Mouse (Mus musculus) retina, postnatal 7 days (tissue): ENCODE results near the gene Hist1h2bf.
"Not testable (repeated sequence)": the region's sequence is repeated elsewhere in the genome, so short reads cannot be mapped to it uniquely, and the experiment has no call there.

Experiments
- DNase-seq: peaks from one replicate; pipeline ENCODE4 v3.0.0-alpha.2; 2012; ENCODE audit warnings: low read depth, low spot score

The Hist1h2bf gene

GRCm38 (mm10) chr13:23573898-23574524 lies at the start of gene Hist1h2bf, which contains the start of gene Hist1h2ad:
Gene Hist1h2bf (minus strand): TSS chr13:23574196.
Gene Hist1h2ad (plus strand): TSS chr13:23574381.
- DNase-seq: peak; percentile 94

DNA sequence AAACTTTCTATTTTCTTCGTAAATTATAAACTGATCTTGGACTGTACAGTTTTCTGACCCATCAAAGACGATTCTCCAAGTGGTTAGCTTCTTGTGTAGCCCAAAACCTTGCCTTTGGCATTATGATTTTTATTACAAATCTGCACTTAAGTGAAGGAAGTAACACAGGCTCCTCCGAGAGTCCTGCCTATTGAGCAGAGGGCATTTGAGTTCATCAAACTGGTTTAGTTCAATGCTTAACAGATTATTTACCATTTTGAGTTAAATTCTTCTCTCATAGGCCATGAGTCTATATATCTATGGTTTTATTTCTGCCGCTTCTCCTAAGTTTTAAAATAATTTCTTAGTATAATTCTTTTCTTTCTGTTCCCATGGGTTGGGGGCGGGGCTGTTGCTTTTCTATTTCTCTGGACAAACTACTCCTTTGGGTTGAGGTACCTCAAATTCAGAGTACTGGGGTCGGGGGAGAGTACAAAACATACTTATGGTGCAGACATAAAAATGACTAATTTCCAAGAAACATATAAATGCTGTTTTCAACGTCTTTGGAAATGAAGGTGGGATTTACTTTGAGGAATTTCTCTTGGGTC lies 49.0 kb upstream of the Hist1h2bf start:
- DNase-seq: no peak

- peak; percentile 75 for DNase-seq
Observed at GRCm38 (mm10) chr13:23622175-23622671, 48.2 kb upstream of the Hist1h2bf start, which contains the start of gene Hist1h1e. Gene Hist1h1e (minus strand): TSS chr13:23622558.

- peak; percentile 39 for DNase-seq
Observed at GRCm38 (mm10) chr13:23621532-23622174, 47.7 kb upstream of the Hist1h2bf start.

DNA sequence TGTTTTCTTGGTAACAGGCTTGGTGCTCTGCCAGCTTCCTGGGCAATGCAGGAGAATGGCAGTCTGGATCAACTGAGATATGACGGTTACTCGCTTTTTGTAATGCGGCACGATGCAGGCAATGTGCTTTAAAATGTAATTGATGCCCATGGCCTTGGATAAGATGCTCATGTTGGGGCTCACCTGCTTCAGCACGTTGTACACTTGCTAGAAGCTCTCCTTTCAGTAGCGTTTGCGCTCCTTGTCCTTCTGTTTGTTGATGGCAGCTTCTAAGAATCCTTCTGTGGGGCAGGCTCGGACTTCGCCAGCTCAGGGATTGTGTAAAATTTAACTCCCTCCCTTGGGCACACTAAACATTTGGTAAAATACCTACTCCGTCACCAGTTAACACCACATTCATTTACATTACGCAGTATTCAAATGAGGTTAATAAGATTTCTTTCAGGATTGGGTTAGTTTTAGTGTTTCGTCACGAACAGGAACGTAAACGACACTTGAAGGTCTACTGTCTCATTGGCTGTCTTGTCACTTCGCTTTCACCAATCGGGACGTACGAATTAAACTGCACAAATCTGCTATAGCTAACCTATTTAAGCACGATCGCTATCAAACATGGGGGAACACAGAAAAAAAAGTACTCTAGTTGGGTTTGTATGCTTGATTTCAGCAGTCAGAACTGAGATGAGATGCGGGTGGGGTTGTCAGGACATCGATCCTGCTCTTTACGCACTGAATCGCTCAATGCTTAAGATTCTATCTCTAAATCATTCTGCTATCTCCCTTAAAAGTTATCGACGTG lies 46.9 kb upstream of the Hist1h2bf start, which contains the start of gene Hist1h2be:
Gene Hist1h2be (minus strand): TSS at position 392 of the 799 bp plus-strand sequence.
- DNase-seq: peak; percentile 56

GRCm38 (mm10) chr13:23620056-23620732 lies 46.2 kb upstream of the Hist1h2bf start:
- DNase-seq: no peak

DNA sequence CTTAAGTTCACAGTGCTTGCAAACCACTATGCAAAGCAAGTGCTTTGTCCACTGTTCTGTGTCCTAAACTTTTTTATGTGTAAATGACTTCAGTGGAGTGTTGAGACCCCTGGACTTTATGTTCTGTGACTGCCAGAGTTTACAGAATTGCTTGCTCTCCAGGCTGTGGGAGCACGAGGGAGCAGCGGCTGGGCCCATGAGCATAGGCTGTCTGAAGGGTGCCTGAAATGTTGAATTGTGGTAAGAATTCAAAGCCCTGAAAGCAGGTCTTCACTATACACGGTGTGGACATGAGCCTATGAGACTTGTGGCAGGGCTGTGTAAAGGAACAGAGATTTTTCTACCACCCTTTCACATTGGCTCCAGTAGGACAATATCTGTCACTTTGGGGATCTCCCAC lies 37.6 kb upstream of the Hist1h2bf start:
- DNase-seq: no peak

GRCm38 (mm10) chr13:23610393-23610792 lies 36.4 kb upstream of the Hist1h2bf start:
- no peak for DNase-seq

- DNase-seq: no peak
Observed at GRCm38 (mm10) chr13:23609844-23610243, 35.8 kb upstream of the Hist1h2bf start.

DNA sequence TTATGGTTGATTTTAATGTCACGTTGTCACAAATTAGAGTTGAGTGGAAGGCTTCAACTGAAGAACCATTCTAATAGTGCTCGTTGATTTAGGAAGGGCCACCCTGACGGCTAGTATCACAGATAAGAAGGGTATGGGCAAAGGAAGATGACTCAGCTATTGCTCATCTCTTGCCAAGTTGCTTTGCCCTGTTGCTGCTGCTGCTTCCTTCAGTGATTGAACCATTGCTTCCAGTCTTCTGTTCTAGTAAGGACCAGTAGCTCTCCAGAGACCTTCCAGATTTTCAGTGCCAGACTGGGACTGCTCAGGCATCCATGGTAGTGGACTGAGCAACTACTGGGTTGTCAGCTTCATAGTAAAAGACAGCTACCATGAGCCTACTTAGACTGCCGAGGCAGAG lies 35.2 kb upstream of the Hist1h2bf start:
- DNase-seq: no peak

DNA sequence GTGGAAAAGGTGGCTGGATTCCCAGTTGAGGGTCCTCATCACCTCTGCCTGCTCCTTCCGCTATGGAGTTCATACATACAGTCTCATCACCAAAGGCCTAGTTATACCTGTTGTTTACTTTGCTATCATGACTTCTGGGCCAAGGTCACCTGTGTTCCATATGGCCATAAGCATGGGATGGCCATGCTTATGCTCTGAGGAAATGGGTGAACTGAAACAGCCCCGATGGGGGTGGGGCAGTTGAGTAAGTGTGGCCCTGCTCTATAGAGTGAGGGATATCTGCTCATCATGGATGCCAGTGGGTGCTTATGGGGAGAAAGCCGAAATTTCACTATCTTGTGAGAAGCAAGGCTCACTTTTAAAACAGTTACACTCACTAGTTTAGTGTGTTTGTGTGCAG lies 31.1 kb upstream of the Hist1h2bf start:
- no peak for DNase-seq

DNA sequence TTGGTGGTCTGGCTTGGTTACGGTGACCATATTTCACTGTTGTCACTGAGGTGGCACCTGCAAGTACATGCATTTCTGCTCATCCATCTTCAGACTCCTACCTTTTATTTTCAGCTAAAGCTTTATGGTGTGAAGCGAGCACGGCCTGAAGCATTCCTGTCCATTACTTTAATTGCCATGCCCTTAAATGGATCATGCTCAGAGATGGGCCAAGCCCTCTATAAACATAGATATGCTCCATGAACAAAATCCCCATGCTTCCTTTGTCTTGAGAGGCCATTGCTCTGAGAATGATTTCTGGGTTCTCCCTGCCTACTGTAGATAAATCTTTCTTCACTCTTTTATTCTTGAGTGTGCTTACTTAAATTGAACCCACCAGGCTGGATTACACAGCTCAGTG lies 30.5 kb upstream of the Hist1h2bf start:
- DNase-seq: no peak

DNA sequence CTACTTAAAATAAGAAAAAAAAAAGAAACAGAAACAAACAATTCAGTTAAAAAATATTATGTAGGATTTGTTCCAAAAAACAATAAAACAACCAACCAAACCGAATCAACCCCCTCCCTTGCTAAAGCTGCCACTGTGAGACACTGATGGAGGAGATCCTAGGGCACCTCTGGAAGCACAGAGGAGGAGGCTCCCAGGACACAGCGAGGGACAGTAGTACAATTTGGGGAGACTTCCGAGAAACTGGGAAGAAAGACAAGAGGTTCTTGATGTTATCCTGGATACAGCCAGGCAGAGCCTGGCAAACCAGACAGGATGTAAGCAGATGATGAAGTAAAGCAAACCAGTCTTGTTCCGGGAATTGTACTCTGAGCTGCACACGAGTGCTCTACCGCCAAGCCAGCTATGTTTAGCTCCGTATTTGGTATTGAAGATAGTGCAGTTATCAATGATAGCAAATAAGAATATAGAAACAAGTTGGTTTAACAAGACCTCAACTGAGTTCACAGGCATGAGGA lies 29.2 kb upstream of the Hist1h2bf start:
- no peak for DNase-seq

GRCm38 (mm10) chr13:23597957-23598356 lies 24.0 kb upstream of the Hist1h2bf start:
- peak; percentile 65 for DNase-seq

- DNase-seq: no peak
Observed at GRCm38 (mm10) chr13:23595622-23596372, 21.8 kb upstream of the Hist1h2bf start.

DNA sequence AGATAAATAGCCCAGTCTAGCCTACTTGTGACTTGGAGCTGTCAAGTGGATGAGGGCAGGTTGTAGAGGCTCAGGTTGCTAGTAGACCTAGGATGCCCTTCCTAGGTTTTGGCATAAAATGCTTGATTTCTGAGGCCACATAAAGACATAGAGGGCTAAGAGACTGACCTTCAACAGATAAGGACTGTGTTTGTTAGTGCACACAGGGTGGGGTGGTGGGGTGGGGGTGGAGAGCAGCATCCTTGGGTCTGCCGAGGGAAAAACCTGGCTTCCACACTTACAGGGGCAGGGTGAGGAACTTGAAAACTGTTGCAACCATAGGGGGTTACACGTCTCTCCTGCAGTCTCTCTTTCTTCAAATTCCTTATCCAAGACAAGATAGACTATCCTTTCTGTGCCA lies 21.2 kb upstream of the Hist1h2bf start:
- no peak for DNase-seq

GRCm38 (mm10) chr13:23593051-23593770 lies 19.2 kb upstream of the Hist1h2bf start:
- no peak for DNase-seq

DNA sequence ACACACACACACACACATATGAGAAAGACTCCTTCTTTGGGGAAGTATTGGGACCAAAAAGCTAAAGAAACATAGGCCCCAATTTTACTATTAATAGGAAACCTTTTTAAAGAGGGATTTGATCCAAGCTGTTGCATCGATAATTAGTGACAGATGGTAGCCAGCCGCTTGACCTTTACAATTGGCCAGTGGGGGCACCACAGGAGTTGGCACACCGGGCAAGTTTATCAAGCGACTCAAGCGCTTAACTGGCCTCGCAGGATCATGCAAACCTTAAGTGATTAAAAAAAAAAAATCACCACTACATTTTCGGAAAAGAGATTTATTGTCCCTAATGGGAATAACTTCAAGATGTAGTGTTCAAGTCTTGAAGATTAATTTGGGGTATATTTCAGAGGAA lies 18.6 kb upstream of the Hist1h2bf start:
- no peak for DNase-seq

GRCm38 (mm10) chr13:23591886-23592285 lies 17.9 kb upstream of the Hist1h2bf start:
- not testable (repeated sequence) for DNase-seq

GRCm38 (mm10) chr13:23591206-23591605 lies 17.2 kb upstream of the Hist1h2bf start:
- no peak for DNase-seq
